Mouse (Mus musculus) MEL (cell line): ENCODE measurements around the gene Tmem132d.

Experiments used
- BHLHE40 ChIP-seq: IDR thresholded peaks from 2 replicates; pipeline ENCODE4 v1.6.1; 2012; ENCODE audit warnings: low read depth, mild to moderate bottlenecking, inconsistent platforms, low read length, improper control_type of control experiment, borderline replicate concordance
- RCOR1 ChIP-seq: IDR thresholded peaks from 2 replicates; pipeline ENCODE4 v1.6.1; 2012; ENCODE audit warnings: low read depth, mild to moderate bottlenecking, inconsistent platforms, low read length, improper control_type of control experiment
- SMC3 ChIP-seq: IDR thresholded peaks from 2 replicates; pipeline ENCODE4 v1.6.1; 2011; ENCODE audit warnings: low read depth, low read length, improper control_type of control experiment
- ZNF384 ChIP-seq: IDR thresholded peaks from 2 replicates; pipeline ENCODE4 v1.6.1; 2012; ENCODE audit warnings: low read depth, mild to moderate bottlenecking, inconsistent platforms, low read length, improper control_type of control experiment

- TF ChIP-seq ZNF384 (no peak), RCOR1 (no peak), SMC3 (no peak), BHLHE40 (no peak)
These were observed 626.0 kb downstream of the Tmem132d start for GRCm38 (mm10) chr5:127806850-127807249.
